Mouse (Mus musculus) heart, embryonic 11.5 days (tissue): ENCODE measurements around the gene Cep72. TPM values are rescaled to one million over a fixed set of nuclear protein-coding genes. Genes with fewer than 3 reads are reported as not detected.
A peak's percentile ranks its signal among the peaks of the same experiment; 100 is the strongest.

Experiments
- ATAC-seq: fragments of 200-750 bp; cut with Nextera tagmentation; replicated peaks from 2 replicates; pipeline ENCODE4 v1.8.0; 2017; ENCODE audit warnings: moderate library complexity; ENCODE audit not compliant: insufficient number of reproducible peaks, low FRiP score, low TSS enrichment
- H3K27ac ChIP-seq: fragments of 300-500 bp; sonication (generic); 2 replicates; pipeline ENCODE4 v1.5.1; 2014; ENCODE audit warnings: mild to moderate bottlenecking, low read depth, low read length
- H3K27me3 ChIP-seq: fragments of 300-500 bp; sonication (generic); 2 replicates; pipeline ENCODE4 v1.6.1; 2014; ENCODE audit warnings: mild to moderate bottlenecking, low read length, mixed read lengths; ENCODE audit not compliant: control insufficient read depth, insufficient read depth
- H3K36me3 ChIP-seq: fragments of 300-500 bp; sonication (generic); 2 replicates; pipeline ENCODE4 v1.6.1; 2014; ENCODE audit warnings: mild to moderate bottlenecking, low read length, moderate library complexity, mixed read lengths; ENCODE audit not compliant: control insufficient read depth, insufficient read depth
- H3K4me1 ChIP-seq: fragments of 300-500 bp; sonication (generic); 2 replicates; pipeline ENCODE4 v1.6.1; 2014; ENCODE audit warnings: low read length; ENCODE audit not compliant: control insufficient read depth, insufficient read depth
- H3K4me2 ChIP-seq: fragments of 300-500 bp; sonication (generic); 2 replicates; pipeline ENCODE4 v1.6.1; 2014; ENCODE audit warnings: mild to moderate bottlenecking, moderate library complexity
- H3K4me3 ChIP-seq: fragments of 300-500 bp; sonication (generic); 2 replicates; pipeline ENCODE4 v1.5.1; 2014; ENCODE audit warnings: low read depth, low read length
- H3K9ac ChIP-seq: fragments of 300-500 bp; sonication (generic); 2 replicates; pipeline ENCODE4 v1.6.1; 2014; ENCODE audit warnings: mild to moderate bottlenecking, low read depth, low read length, moderate library complexity
- H3K9me3 ChIP-seq: fragments of 300-500 bp; sonication (generic); replicated peaks from 2 replicates; pipeline ENCODE4 v1.6.1; 2016; ENCODE audit warnings: low read length; ENCODE audit not compliant: control insufficient read depth
- WGBS: fragments of 180-500 bp; shearing (Covaris S2); extraction: QIAGEN DNeasy Blood & Tissue Kit; methylation state at CpG from one replicate; pipeline ENCODE4 v1.1.7; 2014; ENCODE audit not compliant: insufficient replicate concordance; 5-methylcytosine and 5-hydroxymethylcytosine counted together
- polyA plus RNA-seq: library from polyadenylated mRNA; unstranded; fragments of >200 nt; fragmentation: Nextera tagmentation; extraction: Ambion mirVana; gene quantifications from 2 replicates; pipeline ENCODE4 v1.2.1, GENCODE M21; 2014

The Cep72 gene
- 11.2 and 18.8 TPM in 2 replicates for polyA plus RNA-seq

DNA sequence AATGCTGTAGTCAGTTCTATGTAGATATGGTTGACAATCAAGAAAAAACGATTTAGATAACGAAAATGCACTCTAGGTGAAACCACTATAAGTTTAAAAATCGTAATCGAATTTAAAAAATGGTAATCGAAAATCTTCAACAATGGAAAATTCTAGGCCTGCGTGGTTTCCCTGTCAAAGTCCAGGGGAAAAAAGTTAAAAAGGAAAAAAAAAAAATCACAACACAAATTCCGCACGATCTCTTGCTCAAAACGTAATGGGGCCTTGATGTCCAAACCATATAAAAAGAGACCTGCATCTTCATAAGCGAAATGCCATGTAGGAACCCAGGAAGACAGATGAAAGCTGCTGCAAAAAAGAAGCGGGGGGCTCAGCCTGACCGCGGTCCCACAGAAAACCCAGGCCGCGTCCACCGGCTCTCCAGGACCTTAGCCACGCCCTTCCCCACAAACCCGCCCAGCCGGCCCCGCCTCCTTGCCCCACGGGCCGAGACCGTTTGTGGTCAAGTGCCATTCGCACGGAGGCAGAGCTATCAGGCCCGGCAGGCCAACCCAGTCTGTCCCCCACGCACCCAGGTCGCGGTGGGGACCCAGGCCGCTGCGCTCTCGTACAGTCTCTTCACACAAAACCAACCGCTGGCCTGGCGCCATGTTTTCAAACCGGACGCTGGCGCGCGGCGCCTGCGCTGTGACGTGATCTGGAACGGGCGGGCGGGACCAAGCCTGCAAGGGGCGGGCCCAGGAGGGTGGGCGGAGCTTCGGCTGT is at the start of gene Cep72:
Cep72 (minus strand) TSS at position 687 of the 765 bp plus-strand sequence.
- Histone ChIP-seq H3K9me3 (no peaks in the 10 kb centered on the region), H3K4me2 (peak within 1 kb of the TSS; percentile 65), H3K4me1 (no peaks in the 10 kb centered on the region), H3K4me3 (peak within 1 kb of the TSS; percentile 81), H3K27ac (peak within 1 kb of the TSS; percentile 87), H3K27me3 (no peaks in the 10 kb centered on the region), H3K36me3 (no peaks in the 10 kb centered on the region), H3K9ac (peak within 1 kb of the TSS; percentile 90)
- ATAC-seq = peak; percentile 96
- 3% methylated on average over 48 of the region's 48 CpGs for WGBS

- Histone ChIP-seq H3K27me3 (no peaks in the 10 kb centered on the region), H3K4me1 (peaks cover 2% of the 10 kb centered on the region; the same call in 1 of the 2 replicates), H3K9ac (no peak overlapping the region), H3K36me3 (no peaks in the 10 kb centered on the region), H3K4me3 (no peak overlapping the region), H3K27ac (no peak overlapping the region), H3K4me2 (no peak overlapping the region), H3K9me3 (0 out of 2 replicates have a peak, but pooled peaks cover 2% of the 10 kb centered on the region)
- no peak for ATAC-seq
- 54% methylated on average over 2 of the region's 2 CpGs for WGBS
Measured at GRCm38 (mm10) chr13:74107410-74107809, 45.3 kb upstream of the Cep72 start.

GRCm38 (mm10) chr13:74104417-74104816 is 42.3 kb upstream of the Cep72 start:
- Histone ChIP-seq H3K27me3 (no peaks in the 10 kb centered on the region), H3K4me2 (no peak overlapping the region), H3K4me1 (peaks cover 2% of the 10 kb centered on the region; the same call in 1 of the 2 replicates), H3K36me3 (no peaks in the 10 kb centered on the region), H3K9ac (no peak overlapping the region), H3K9me3 (no peaks in the 10 kb centered on the region), H3K4me3 (no peak overlapping the region), H3K27ac (no peak overlapping the region)
- no peak for ATAC-seq
- WGBS = 77% methylated on average over 7 of the region's 7 CpGs

DNA sequence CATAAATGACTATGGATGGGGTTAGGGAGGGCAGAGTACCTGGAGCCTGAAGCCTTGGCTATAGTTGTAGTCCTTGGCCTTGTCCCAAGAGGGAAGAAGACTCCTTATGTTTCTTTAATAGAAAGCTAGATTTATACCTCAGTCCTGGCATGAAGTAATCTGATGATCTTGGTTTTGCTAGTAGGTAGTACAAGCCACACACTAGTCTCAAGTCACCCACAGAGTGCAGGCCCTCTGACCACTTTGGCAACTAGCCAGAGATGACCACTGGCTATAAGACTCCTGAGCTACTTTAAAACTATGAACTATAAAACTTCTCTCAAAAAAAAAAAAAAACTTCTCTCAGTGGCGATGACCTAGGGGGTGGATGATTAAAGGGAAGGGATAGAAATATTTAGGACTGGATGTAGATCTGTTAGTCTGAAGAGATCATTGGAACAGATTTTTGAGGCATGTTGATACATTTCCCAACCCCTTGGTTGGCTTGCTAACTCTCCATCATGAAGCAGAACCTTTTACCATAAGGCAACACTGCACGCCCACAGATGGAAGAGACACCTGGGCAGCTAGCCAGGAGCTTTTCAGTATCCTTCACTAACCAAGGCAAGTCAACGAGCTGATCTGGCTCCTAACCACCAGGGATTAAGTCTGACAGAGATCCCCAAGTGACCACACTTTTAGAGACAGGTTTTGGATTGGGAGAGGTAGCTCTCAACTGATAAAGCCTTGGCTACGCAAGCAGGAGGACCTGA is 40.9 kb upstream of the Cep72 start:
- H3K4me3 ChIP-seq = no peak overlapping the region

DNA sequence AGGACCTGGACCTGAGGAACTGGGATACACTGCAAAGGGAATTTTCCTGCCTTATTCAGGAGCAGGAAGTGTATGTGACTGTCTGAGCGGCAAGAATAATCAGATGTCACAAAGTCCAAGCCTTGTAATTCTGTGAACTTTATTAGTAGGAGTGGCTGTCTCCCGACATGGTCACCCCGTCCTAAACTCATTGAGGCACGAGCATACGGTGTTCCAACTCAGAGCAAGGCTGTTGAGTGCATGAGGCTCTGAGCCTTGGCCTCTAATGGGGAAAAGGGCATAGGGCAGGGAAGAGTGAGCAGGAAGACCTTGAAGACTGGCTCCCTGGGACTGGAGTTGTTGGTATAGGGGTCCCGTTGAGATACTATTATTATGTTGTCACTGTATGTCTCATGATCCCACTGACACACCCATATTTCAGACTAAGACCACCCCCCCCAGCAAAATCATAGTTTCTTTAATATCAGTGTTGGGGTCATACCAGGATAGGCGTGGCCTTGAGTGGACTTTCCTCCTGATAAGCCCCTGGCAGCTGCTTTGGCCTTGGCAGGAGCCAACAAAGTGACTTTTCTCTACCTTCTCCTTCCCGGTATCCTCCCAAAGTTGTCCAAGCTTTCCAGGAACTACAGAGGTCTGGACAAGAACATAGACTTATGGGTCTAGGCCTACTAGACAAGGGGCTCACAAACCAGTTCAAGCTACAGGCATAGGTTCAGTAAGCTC is 40.2 kb upstream of the Cep72 start:
- WGBS = 76% methylated on average over 8 of the region's 8 CpGs
- H3K9ac ChIP-seq = no peak overlapping the region
- H3K4me3 ChIP-seq = no peak overlapping the region
- no peaks in the 10 kb centered on the region for H3K4me1 ChIP-seq
- H3K27me3 ChIP-seq = no peaks in the 10 kb centered on the region
- H3K4me2 ChIP-seq = no peak overlapping the region
- no peaks in the 10 kb centered on the region for H3K9me3 ChIP-seq
- no peak for ATAC-seq
- no peaks in the 10 kb centered on the region for H3K36me3 ChIP-seq
- H3K27ac ChIP-seq = no peak overlapping the region

More for the DNA sequence above, 40.9 kb upstream of the Cep72 start:
- Histone ChIP-seq H3K27me3 (no peaks in the 10 kb centered on the region), H3K36me3 (no peaks in the 10 kb centered on the region), H3K9ac (no peak overlapping the region), H3K4me1 (no peaks in the 10 kb centered on the region), H3K9me3 (no peaks in the 10 kb centered on the region), H3K4me2 (no peak overlapping the region), H3K27ac (no peak overlapping the region)
- no peak for ATAC-seq
- WGBS = 80% methylated on average over 4 of the region's 4 CpGs

DNA sequence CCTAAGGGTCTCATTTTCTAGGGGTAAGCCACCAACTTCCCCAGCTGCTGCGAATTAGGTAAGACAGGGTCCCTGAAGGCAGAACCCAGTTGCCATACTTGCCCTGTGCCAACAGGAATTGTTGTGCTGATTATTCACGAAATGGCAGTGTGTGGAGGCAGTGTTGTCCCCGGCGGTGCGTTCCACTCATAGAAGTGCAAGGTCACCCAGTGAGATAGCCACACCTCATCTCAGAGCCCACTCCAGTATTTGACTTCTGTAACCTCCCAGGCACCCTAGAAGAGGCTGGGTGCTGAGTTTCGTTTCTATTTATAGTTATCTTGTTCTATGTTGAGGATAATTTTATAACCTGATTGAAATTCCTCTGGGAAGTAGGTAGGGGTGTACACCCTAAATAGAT is 36.8 kb upstream of the Cep72 start:
- no peak overlapping the region for H3K27ac ChIP-seq
- ATAC-seq = no peak
- H3K27me3 ChIP-seq = no peaks in the 10 kb centered on the region
- no peak overlapping the region for H3K9ac ChIP-seq
- H3K4me3 ChIP-seq = no peak overlapping the region
- WGBS = 70% methylated on average over 6 of the region's 6 CpGs
- H3K9me3 ChIP-seq = no peaks in the 10 kb centered on the region
- no peak overlapping the region for H3K4me2 ChIP-seq
- H3K36me3 ChIP-seq = no peaks in the 10 kb centered on the region
- H3K4me1 ChIP-seq = no peaks in the 10 kb centered on the region

- Histone ChIP-seq H3K9me3 (no peaks in the 10 kb centered on the region), H3K36me3 (no peaks in the 10 kb centered on the region), H3K4me3 (no peak overlapping the region), H3K4me2 (no peak overlapping the region), H3K4me1 (no peaks in the 10 kb centered on the region), H3K27ac (no peak overlapping the region), H3K27me3 (no peaks in the 10 kb centered on the region), H3K9ac (no peak overlapping the region)
- no peak; the same call in 1 of the 2 replicates for ATAC-seq
- WGBS = 26% methylated on average over 2 of the region's 2 CpGs
Measured at GRCm38 (mm10) chr13:74096715-74097363, 34.7 kb upstream of the Cep72 start.

GRCm38 (mm10) chr13:74095936-74096335 is 33.8 kb upstream of the Cep72 start:
- no peaks in the 10 kb centered on the region for H3K9me3 ChIP-seq
- no peak overlapping the region for H3K9ac ChIP-seq
- no peak overlapping the region for H3K27ac ChIP-seq
- no peaks in the 10 kb centered on the region for H3K4me1 ChIP-seq
- H3K4me2 ChIP-seq = no peak overlapping the region
- H3K27me3 ChIP-seq = no peaks in the 10 kb centered on the region
- ATAC-seq = no peak
- 51% methylated on average over 2 of the region's 2 CpGs for WGBS
- H3K4me3 ChIP-seq = no peak overlapping the region
- H3K36me3 ChIP-seq = no peaks in the 10 kb centered on the region
